Mouse (Mus musculus) embryonic fibroblast, embryonic 13.5 days (primary cell): ENCODE measurements around the gene Scn1b. TPM values are rescaled to one million over a fixed set of nuclear protein-coding genes. Genes with fewer than 3 reads are reported as not detected.

Experiments
- H3K27ac ChIP-seq: 2 replicates; pipeline ENCODE4 v1.5.1; 2012; ENCODE audit warnings: low read length, control low read depth, inconsistent platforms; ENCODE audit not compliant: insufficient read depth
- H3K4me1 ChIP-seq: 2 replicates; pipeline ENCODE4 v1.6.1; 2011; ENCODE audit warnings: low read length; ENCODE audit not compliant: control insufficient read depth, insufficient read depth
- H3K4me3 ChIP-seq: 2 replicates; pipeline ENCODE4 v1.5.1; 2011; ENCODE audit warnings: mild to moderate bottlenecking, control low read depth, low read length; ENCODE audit not compliant: insufficient read depth
- CTCF ChIP-seq: IDR thresholded peaks from 2 replicates; pipeline ENCODE4 v1.5.1; 2011; ENCODE audit warnings: mild to moderate bottlenecking, control low read depth, low read length, moderate library complexity, borderline replicate concordance; ENCODE audit not compliant: insufficient read depth
- POLR2A ChIP-seq: IDR thresholded peaks from 2 replicates; pipeline ENCODE4 v1.6.1; 2011; ENCODE audit warnings: low read depth, mild to moderate bottlenecking, control low read depth, low read length, moderate library complexity
- polyA plus RNA-seq: library from polyadenylated mRNA; stranded (reverse); fragments of >200 nt; gene quantifications from 2 replicates; pipeline ENCODE4 v1.2.4, GENCODE M21; 2011; ENCODE audit warnings: low read depth; ENCODE audit not compliant: missing spikeins, insufficient read length

Scn1b gene
- polyA plus RNA-seq, 1 experiment: 40.8 TPM

GRCm38 (mm10) chr7:31067836-31068235 lies 59.0 kb downstream of the Scn1b start:
- H3K27ac ChIP-seq: no peak overlapping the region

More at GRCm38 (mm10) chr7:31067836-31068235, 59.0 kb downstream of the Scn1b start:
- H3K4me3 ChIP-seq: no peak overlapping the region
- H3K4me1 ChIP-seq: no peaks in the 10 kb centered on the region
- TF ChIP-seq POLR2A: no peak
- no peak for TF ChIP-seq CTCF

Other genes with a start within 250 kb of the Scn1b start
- not detected in 2 replicates for gene Cd22, start 246.7 kb downstream of the Scn1b start, polyA plus RNA-seq
- gene Mag, start 212.1 kb downstream of the Scn1b start, polyA plus RNA-seq: not detected in 2 replicates
- gene Hamp2, start 202.3 kb downstream of the Scn1b start, polyA plus RNA-seq: not detected in 2 replicates
- not detected in 2 replicates for gene Hamp, start 183.0 kb downstream of the Scn1b start, polyA plus RNA-seq
- gene Usf2, start 170.2 kb downstream of the Scn1b start, polyA plus RNA-seq: 55.5 and 61.1 TPM in 2 replicates
- not detected in 2 replicates for gene Lsr, start 153.5 kb downstream of the Scn1b start, polyA plus RNA-seq
- gene Fam187b, start 153.2 kb downstream of the Scn1b start, polyA plus RNA-seq: not detected in 2 replicates
- 79.0 and 143 TPM in 2 replicates for gene Fxyd5, start 84.5 kb downstream of the Scn1b start, polyA plus RNA-seq
- not detected in 2 replicates for gene Fxyd7, start 75.5 kb downstream of the Scn1b start, polyA plus RNA-seq
- gene Fxyd1, start 69.8 kb downstream of the Scn1b start, polyA plus RNA-seq: 10.3 TPM in 1 of 2 replicates, not detected in the other
- gene Lgi4, start 67.7 kb downstream of the Scn1b start, polyA plus RNA-seq: 0.92 and 1.1 TPM in 2 replicates
- not detected in 2 replicates for gene Fxyd3, start 50.3 kb downstream of the Scn1b start, polyA plus RNA-seq
- gene Hpn, start 11.7 kb downstream of the Scn1b start, polyA plus RNA-seq: 0.60 and 0.90 TPM in 2 replicates
- gene Gramd1a, start 28.9 kb upstream of the Scn1b start, polyA plus RNA-seq: 44.3 and 53.9 TPM in 2 replicates
- not detected in 2 replicates for gene Scgb2b2, start 163.5 kb upstream of the Scn1b start, polyA plus RNA-seq
- gene Scgb1b2, start 164.8 kb upstream of the Scn1b start, polyA plus RNA-seq: not detected in 2 replicates
- not detected in 2 replicates for gene Scgb2b3, start 235.1 kb upstream of the Scn1b start, polyA plus RNA-seq
- gene Scgb1b3, start 248.6 kb upstream of the Scn1b start, polyA plus RNA-seq: not detected in 2 replicates